Comparison of ENCODE assay signal across 8 mouse cellular contexts in the genomic region with DNA sequence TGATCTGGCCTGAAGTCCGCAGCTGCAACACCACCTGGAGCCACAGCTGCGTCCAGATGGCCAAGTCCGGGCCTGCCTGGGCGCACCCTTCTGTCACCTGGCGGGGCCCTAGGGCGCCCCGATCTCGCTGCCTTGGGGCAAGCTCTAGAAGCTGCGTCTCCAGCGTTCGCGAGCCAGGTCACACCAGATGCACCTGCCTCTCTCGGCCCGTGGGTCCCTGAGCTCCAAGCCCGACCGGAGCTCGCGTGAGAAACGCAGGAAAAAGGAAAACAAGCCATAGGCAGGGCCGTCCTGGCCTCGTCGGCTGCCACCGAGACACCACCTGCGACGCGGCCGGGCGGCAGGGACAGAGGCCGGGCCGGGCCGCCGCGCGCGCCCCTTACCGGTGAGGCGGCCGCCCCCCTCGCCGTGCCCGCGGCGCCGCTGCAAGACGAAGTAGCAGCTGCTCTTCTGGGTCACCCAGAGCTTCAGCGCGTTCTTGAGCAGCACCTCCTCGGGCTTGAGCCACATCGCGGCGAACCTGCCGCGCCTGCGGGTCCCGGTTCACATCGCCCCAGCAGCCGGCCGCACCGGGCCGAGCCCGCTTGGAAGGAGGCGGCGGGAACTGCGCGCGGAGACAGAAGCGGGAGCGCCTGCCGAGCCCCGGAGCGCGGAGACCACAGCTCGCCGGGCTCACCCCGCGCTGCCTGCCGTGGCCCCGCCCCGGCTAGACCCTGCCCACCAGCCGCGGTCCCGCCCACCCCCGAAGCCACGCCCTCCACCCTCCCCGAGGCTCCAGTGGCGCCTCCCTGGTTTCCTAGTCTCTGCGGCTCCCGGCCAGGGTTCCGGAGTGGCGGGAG. TPM values are rescaled to one million over a fixed set of nuclear protein-coding genes. Genes with fewer than 3 reads are reported as not detected.
A peak's percentile ranks its signal among the peaks of the same experiment; 100 is the strongest.
DNase-seq lines count a peak whose midpoint lies in the region; ATAC-seq lines count a peak whose summit lies in the region.

Tbc1d8 (minus strand) TSS at position 699 of the 839 bp plus-strand sequence.

- peak; percentile 98 for ATAC-seq in intestine, embryonic 15.5 days

- intact Hi-C loops in gastrocnemius, postnatal 36 days (cut with DNase I) = no loop called here
- intact Hi-C loops in left cerebral cortex, postnatal 36 days (cut with DNase I) = no loop called here

- peak within 1 kb of the TSS; percentile 80 for H3K27ac ChIP-seq in intestine, embryonic 15.5 days
- peak within 1 kb of the TSS; percentile 87 for H3K27ac ChIP-seq in midbrain, embryonic 10.5 days (replicated peaks)

- peak; percentile 96 for DNase-seq in adrenal gland, postnatal 10 days
- peak; percentile 84 for DNase-seq in embryo, embryonic 11.5 days (ENCODE audit: low read depth, low spot score)
- DNase-seq in gastrocnemius, postnatal 36 days = peak; percentile 81 to 90
- peak; percentile 81 to 88 for DNase-seq in left cerebral cortex, postnatal 36 days (ENCODE audit: low spot score in 2 of 2)
- peak; percentile 94 for DNase-seq in midbrain, embryonic 10.5 days (ENCODE audit: low spot score)
- DNase-seq in right cerebral cortex, postnatal 4 days = peak; percentile 84
- DNase-seq in yolk sac, embryonic 10.5 days (ENCODE audit: low spot score) = peak; percentile 93

- peak within 1 kb of the TSS; percentile 75 for H3K9ac ChIP-seq in intestine, embryonic 15.5 days

- peak within 1 kb of the TSS; percentile 96 for H3K4me2 ChIP-seq in intestine, embryonic 15.5 days (replicated peaks)

- peaks cover 15% of the 10 kb centered on the region for H3K4me1 ChIP-seq in intestine, embryonic 15.5 days (replicated peaks)
- peaks cover 34% of the 10 kb centered on the region for H3K4me1 ChIP-seq in midbrain, embryonic 10.5 days

- no peaks in the 10 kb centered on the region; the same call in 1 of the 2 replicates for H3K27me3 ChIP-seq in intestine, embryonic 15.5 days (replicated peaks)
- peaks cover 35% of the 10 kb centered on the region for H3K27me3 ChIP-seq in midbrain, embryonic 10.5 days (ENCODE audit: low read depth, poor library complexity, severe bottlenecking)

- under 1% methylated on average over 88 of the region's 90 CpGs for WGBS in intestine, embryonic 15.5 days
- under 1% methylated on average over 90 of the region's 90 CpGs for WGBS in midbrain, embryonic 10.5 days

- H3K36me3 ChIP-seq in intestine, embryonic 15.5 days = no peaks in the 10 kb centered on the region
- no peaks in the 10 kb centered on the region for H3K36me3 ChIP-seq in midbrain, embryonic 10.5 days

- no peaks in the 10 kb centered on the region for H3K9me3 ChIP-seq in intestine, embryonic 15.5 days
- H3K9me3 ChIP-seq in midbrain, embryonic 10.5 days (replicated peaks) = no peaks in the 10 kb centered on the region; the same call in 1 of the 2 replicates

- H3K4me3 ChIP-seq in intestine, embryonic 15.5 days (replicated peaks) = peak within 1 kb of the TSS; percentile 65
- peak within 1 kb of the TSS; percentile 66 for H3K4me3 ChIP-seq in midbrain, embryonic 10.5 days

RNA-seq across cellular contexts. Expression of gene Tbc1d8, which starts in this region (rescaled TPM):
- total RNA-seq in adrenal gland, postnatal 10 days (2021) = 10 to 100 TPM in 1 of 2 experiments, 1 to 10 TPM in 1; 9.2 to 12.4 TPM
- total RNA-seq in gastrocnemius, postnatal 36 days (2021) = 1 to 10 TPM; 6.3 to 7.8 TPM
- polyA plus RNA-seq in intestine, embryonic 15.5 days (2015; fragmentation: Nextera tagmentation; extraction: Ambion mirVana) = 8.6 and 8.7 TPM in 2 replicates
- 10 to 100 TPM; 16.9 to 19.3 TPM for total RNA-seq in left cerebral cortex, postnatal 36 days (2021)
- 5.9 TPM in 2 replicates for polyA plus RNA-seq in midbrain, embryonic 10.5 days (2016; fragmentation: Nextera tagmentation; extraction: Ambion mirVana)

Comparison
In these comparisons a context has a peak if more than half of its experiments do, and no peak if none do; other contexts are left out.
1. Peak in every context shown above with its lines: DNase-seq, ATAC-seq, H3K4me3 ChIP-seq and H3K27ac ChIP-seq.